Mouse (Mus musculus) T-cell, adult 2 months (primary cell): ENCODE results near the gene Itsn2.
"Not testable (repeated sequence)": the region's sequence is repeated elsewhere in the genome, so short reads cannot be mapped to it uniquely, and the experiment has no call there.

ENCODE experiments used
- DNase-seq: peaks from one replicate; pipeline ENCODE4 v3.0.0; 2022; ENCODE audit warnings: low spot score

Itsn2 gene

DNA sequence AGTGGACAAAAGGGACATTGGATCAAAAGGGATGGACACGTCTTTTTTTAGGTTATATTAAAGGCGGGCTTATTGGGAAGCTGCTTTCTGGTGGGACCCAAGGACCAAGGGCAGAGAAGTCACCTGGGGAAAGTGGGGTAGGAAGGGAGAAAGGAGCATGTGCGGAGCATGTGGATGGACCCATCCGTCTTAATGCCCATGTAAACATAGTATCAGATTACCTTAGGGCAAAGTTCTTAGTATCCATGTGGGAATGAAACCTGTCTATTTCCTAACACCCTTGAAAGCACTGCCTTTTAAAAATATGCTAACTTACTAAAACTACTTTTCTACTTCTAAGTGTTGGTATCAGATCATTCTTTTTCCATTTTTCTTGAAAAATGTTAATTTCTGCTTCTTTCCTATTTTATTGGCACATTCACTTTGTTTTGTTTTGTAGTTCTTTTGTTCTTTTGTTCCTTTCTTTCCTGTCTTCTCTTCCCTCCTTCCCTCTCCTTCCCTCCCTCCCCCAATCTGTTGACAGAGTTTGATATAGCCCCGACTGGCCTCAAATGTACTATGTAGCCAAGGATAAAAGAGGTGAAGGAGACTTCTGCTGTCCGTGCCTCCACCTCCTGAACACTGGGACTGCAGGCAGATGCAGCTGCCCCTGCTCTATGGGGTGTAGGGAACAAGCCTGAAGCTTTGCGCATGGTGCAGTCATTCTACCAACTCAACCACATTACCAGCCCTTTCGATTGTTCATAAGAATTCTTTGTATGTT is 6.4 kb downstream of the Itsn2 start:
- no peak for DNase-seq

GRCm38 (mm10) chr12:4599713-4600112 is 7.3 kb downstream of the Itsn2 start:
- no peak for DNase-seq

DNA sequence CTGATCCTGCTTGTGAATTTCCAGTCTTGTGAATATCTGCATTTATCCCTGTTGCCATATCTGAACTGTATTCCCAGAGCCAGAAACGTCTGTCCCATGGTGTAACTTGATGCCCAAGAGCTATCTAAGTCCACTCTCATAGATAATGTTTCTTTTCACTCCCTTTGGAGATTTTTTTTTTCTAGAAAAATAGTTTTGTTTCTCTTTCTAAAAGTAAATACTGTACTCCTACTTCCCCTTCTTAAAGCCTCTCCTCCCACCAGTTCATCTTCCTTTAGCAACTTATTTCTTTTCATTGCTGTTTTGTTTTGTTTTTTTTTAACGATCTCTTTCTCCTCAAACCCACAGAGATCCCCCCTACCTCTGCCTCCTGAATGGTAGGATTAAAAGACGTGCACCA is 14.2 kb downstream of the Itsn2 start:
- DNase-seq = no peak

- DNase-seq = no peak
Observed at GRCm38 (mm10) chr12:4614722-4615121, 22.3 kb downstream of the Itsn2 start.

DNA sequence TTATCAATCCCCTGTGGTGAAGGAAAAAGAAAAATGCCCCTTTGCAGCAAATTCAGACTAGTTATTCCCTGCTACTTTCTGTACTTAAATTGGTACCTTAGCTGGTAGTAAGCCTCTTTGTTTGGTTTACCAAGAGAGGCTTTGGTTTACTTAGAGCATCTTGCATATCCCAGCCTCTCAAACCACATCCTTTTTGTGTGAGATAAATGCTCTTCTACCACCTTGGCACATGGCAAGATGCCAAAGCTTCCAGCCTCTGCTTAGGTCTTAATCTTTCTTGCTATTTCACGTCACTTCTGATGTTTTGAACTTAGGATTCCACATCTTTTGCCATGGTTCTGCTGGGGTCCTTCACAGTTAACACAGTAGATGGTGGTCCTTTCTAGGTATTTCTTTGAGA is 31.8 kb downstream of the Itsn2 start:
- peak; percentile 60 for DNase-seq

- DNase-seq = no peak
Observed at GRCm38 (mm10) chr12:4632957-4633356, 40.5 kb downstream of the Itsn2 start.

GRCm38 (mm10) chr12:4638438-4638837 is 46.0 kb downstream of the Itsn2 start:
- DNase-seq = no peak

DNA sequence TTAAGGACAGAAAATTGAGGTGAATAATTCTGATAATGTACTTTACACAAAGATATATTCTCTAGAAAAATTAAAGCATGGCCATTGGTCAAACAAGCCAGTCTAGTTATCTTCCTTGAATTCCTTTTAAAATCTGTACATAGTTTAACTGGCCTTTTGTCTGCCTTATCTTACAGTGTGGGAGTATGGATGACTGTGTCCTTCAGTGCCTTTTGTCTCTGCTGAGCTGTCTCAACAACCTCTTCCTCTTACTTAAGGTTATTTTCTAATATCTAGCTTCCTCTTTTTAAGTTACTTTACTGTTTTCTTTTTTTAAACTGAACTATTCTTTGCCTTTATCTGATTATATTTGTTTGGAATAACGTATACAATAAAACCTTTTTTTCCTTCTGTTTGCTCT is 48.3 kb downstream of the Itsn2 start:
- no peak for DNase-seq

DNA sequence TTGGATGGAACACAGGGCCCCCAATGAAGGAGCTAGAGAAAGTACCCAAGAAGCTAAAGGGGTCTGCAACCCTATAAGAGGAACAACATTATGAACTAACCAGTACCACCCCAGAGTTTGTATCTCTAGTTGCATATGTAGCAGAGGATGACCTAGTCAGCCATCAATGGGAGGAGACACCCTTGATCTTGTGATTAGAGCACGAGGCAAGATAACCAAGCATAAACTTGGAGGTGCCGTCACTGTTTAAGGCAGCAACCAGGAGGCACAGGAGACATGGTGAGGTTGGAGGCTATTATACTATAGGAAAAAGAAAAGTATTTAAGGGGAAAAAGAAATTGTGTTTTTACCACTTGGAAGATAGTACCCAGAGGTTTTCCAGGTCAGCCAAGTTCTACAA is 64.4 kb downstream of the Itsn2 start:
- no peak for DNase-seq

DNA sequence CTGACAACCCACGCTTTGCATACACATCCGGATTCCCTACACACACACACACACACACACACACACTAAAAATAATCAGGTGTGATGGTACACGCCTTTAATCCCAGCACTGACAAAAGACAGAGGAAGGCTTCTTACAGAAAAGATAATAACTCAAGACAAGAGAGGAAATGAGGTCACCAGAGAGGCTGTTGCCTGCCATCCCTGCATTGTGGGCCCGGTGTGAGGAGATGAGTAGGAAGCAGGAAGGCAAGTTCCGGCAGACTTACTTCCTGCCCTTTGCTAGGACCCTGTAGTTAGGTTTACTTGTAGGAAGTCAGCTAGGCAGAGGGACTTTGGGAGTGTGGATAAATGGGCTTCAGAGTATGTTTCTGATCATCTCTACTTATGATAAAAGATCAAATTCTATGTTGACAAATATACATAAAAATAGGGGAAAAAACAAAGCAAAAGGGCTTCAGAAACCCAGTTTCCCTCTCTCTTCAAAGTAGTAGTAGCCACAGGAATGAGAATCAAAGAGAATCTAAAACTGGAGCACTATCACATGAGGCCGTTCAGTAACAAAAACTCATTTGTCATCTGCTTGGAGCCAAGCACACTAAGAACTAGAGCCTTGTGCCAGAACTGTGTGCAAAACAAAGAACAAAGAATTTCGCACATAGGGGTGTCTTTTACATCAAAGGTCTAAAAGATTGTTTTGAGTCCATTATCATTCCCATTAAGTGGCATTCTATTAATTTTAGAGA is 72.7 kb downstream of the Itsn2 start:
- DNase-seq = peak; percentile 4

GRCm38 (mm10) chr12:4665675-4666037 is 73.2 kb downstream of the Itsn2 start:
- no peak for DNase-seq

DNA sequence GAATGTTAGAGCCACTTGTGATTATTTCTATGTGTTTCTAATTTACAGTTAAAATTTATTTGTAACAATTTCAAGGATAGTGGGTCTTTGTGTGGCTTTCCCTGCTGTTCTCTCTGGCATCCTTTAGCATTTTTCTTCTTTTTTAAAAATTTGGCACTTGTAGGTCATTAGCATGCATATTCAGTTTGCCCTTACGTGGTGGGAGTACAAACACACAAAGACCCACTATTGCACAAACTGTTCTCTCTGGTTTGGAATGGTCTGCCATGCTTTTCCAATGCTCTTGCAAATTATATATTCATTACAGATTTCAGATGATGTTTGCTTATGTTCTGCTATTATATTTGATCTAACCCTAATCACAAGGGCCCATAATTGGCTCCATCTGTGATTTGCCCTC is 83.9 kb downstream of the Itsn2 start:
- no peak for DNase-seq

DNA sequence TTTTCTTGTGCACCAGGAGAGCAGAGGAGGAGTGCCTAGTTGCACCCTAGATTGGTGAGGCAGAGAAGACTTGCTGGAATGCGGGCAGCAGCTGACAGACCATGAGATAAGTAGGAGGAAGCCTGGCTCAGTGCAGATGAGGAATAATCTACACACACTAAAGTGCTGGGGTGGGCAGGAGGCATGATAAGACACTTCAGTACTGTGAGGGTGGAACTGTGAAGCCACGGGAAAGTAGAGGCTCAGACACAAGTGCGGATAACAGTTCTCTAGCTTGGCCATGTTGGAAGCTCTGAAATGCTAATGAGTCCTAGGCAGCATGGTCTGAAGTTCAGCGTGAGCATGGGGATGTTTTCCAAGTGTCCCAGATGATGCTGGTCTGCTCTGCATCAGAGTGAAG is 87.5 kb downstream of the Itsn2 start:
- DNase-seq = no peak

GRCm38 (mm10) chr12:4685441-4685840 is 93.0 kb downstream of the Itsn2 start:
- DNase-seq = no peak

- no peak for DNase-seq
Observed at GRCm38 (mm10) chr12:4688386-4688785, 95.9 kb downstream of the Itsn2 start.

GRCm38 (mm10) chr12:4689341-4689740 is 96.9 kb downstream of the Itsn2 start:
- no peak for DNase-seq

GRCm38 (mm10) chr12:4691193-4691592 is 98.8 kb downstream of the Itsn2 start:
- DNase-seq = no peak

- no peak for DNase-seq
Observed at GRCm38 (mm10) chr12:4694534-4694933, 102.1 kb downstream of the Itsn2 start.

GRCm38 (mm10) chr12:4705626-4706025 is 113.2 kb downstream of the Itsn2 start:
- not testable (repeated sequence) for DNase-seq

GRCm38 (mm10) chr12:4706175-4706574 is 113.7 kb downstream of the Itsn2 start:
- no peak for DNase-seq

- DNase-seq = no peak
Observed at GRCm38 (mm10) chr12:4706901-4707300, 114.5 kb downstream of the Itsn2 start.

- DNase-seq = no peak
Observed at GRCm38 (mm10) chr12:4707488-4708017, 115.1 kb downstream of the Itsn2 start.

DNA sequence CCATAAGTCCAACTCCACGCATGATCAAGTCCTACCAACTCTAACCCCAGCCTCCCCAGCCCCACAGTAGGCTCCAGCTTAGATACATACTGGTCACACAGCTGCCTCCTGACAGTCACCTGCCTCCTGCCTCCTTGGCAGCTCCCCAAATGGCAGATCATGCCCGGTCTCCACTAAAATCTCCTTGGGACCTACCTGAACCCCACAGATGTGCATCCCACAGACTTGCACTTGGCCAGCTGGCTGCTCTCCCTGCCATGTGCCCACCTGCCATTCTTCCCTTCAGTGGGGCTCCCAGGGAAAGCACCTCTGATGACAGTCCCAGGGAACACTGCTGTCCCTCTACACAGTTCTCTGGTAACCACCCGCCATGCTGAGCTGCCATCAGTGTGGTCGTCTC is 115.9 kb downstream of the Itsn2 start:
- DNase-seq = no peak
